ENCODE assay signal across 9 mouse cellular contexts in genomic region chr2:20813986-20814385, GRCm38 (mm10).
DNase-seq lines count a peak whose midpoint lies in the region; ATAC-seq and TF ChIP-seq lines count a peak whose summit lies in the region.
"Had no signal": no experiment of that assay in that cellular context is flagged by ENCODE, and none has a peak within 500 bp of the region (broad histone marks: within the 10 kb centered on the region; RNA-seq: fewer than 3 reads in every experiment).

No protein-coding gene starts in this region.

- ATAC-seq in stomach, postnatal 0 days (ENCODE audit: low FRiP score, low TSS enrichment): no peak

- WGBS in stomach, postnatal 0 days: 79% methylated on average over 2 of the region's 2 CpGs

- 0 out of 2 replicates have a peak, but pooled peaks cover under 1% of the 10 kb centered on the region for H3K36me3 ChIP-seq in stomach, postnatal 0 days (ENCODE audit: control insufficient read depth, insufficient read depth, low read length)

- no peak overlapping the region for H3K9ac ChIP-seq in stomach, postnatal 0 days (ENCODE audit: low read length)

- no peak overlapping the region for H3K4me3 ChIP-seq in gastrocnemius, adult 2 months
- H3K4me3 ChIP-seq in stomach, postnatal 0 days (ENCODE audit: low read depth, low read length): no peak overlapping the region
- H3K4me3 ChIP-seq: myocyte had no signal

- H3K27ac ChIP-seq in gastrocnemius, adult 2 months: no peak overlapping the region
- no peak overlapping the region for H3K27ac ChIP-seq in stomach, postnatal 0 days (replicated peaks)

- H3K9me3 ChIP-seq in stomach, postnatal 0 days (ENCODE audit: control insufficient read depth, low read length): no peaks in the 10 kb centered on the region

- intact Hi-C loops in gastrocnemius, adult 2 months (cut with DNase I): no loop called here
- intact Hi-C loops in heart, postnatal 10 days (cut with DNase I): no loop called here

- no peak overlapping the region for H3K4me2 ChIP-seq in stomach, postnatal 0 days (replicated peaks; ENCODE audit: low read depth)

- TF ChIP-seq EP300 in stomach, postnatal 0 days (optimal IDR thresholded peaks at IDR 0.05): no peak

- no peaks in the 10 kb centered on the region for H3K4me1 ChIP-seq in stomach, postnatal 0 days (replicated peaks; ENCODE audit: control insufficient read depth, insufficient read depth)

- peak; percentile 43; the same call in 1 of the 2 replicates for TF ChIP-seq CTCF in gastrocnemius, adult 2 months (IDR thresholded peaks at IDR 0.05)
- TF ChIP-seq CTCF in stomach, postnatal 0 days (IDR thresholded peaks at IDR 0.05; ENCODE audit: low read depth): peak; percentile 58

- no peaks in the 10 kb centered on the region for H3K27me3 ChIP-seq in stomach, postnatal 0 days (ENCODE audit: control insufficient read depth, insufficient read depth, low read length)

- no peak for DNase-seq in gastrocnemius, adult 2 months
- DNase-seq in gastrocnemius, postnatal 25 days: no peak
- peak; percentile 9 for DNase-seq in lung, postnatal 36 days
- no peak for DNase-seq in lung, postnatal 10 days
- DNase-seq in ZHBTc4 (ENCODE audit: low read depth, low spot score): peak; percentile 63
- DNase-seq in stomach, postnatal 0 days (ENCODE audit: low spot score): no peak
- DNase-seq in heart, postnatal 10 days: no peak
- no peak for DNase-seq in spleen, adult 12 weeks (ENCODE audit: low spot score)

Comparison
In these comparisons a context has a peak if more than half of its experiments do, and no peak if none do; other contexts are left out.
1. DNase-seq: peak in lung, postnatal 36 days (single experiment) and ZHBTc4 (single experiment); none in gastrocnemius, adult 2 months (single experiment), gastrocnemius, postnatal 25 days (single experiment), lung, postnatal 10 days (single experiment), stomach, postnatal 0 days (single experiment), heart, postnatal 10 days (0 of 2) and spleen, adult 12 weeks (single experiment).